Mouse (Mus musculus): ENCODE measurements around the gene Rxfp1. TPM values are rescaled to one million over a fixed set of nuclear protein-coding genes. Genes with fewer than 3 reads are reported as not detected.

The Rxfp1 gene
- polyA plus RNA-seq, 1 experiment = not detected

GRCm38 (mm10) chr3:79591793-79592471 is 145.7 kb downstream of the Rxfp1 start:
- TF ChIP-seq GATA1 (IDR thresholded peaks at IDR 0.05; ENCODE audit: low read length) = no peak

Other genes starting within 250 kb of the Rxfp1 start
- 2.1 and 2.2 TPM in 2 replicates for gene Fnip2, start 170.1 kb downstream of the Rxfp1 start, polyA plus RNA-seq (2012)
- gene Ppid, start 146.5 kb downstream of the Rxfp1 start, polyA plus RNA-seq (2012) = 40.5 and 42.6 TPM in 2 replicates
- 3.0 and 3.3 TPM in 2 replicates for gene 4930579G24Rik, start 108.8 kb downstream of the Rxfp1 start, polyA plus RNA-seq (2012)
- gene Etfdh, start 108.4 kb downstream of the Rxfp1 start, polyA plus RNA-seq (2012) = 13.7 and 21.7 TPM in 2 replicates
- 0.41 and 0.51 TPM in 2 replicates for gene Tmem144, start 114.9 kb upstream of the Rxfp1 start, polyA plus RNA-seq (2012)
- 2.5 and 2.9 TPM in 2 replicates for gene Fam198b, start 146.7 kb upstream of the Rxfp1 start, polyA plus RNA-seq (2012)